ENCODE assay signal across 8 mouse cellular contexts in the genomic region with DNA sequence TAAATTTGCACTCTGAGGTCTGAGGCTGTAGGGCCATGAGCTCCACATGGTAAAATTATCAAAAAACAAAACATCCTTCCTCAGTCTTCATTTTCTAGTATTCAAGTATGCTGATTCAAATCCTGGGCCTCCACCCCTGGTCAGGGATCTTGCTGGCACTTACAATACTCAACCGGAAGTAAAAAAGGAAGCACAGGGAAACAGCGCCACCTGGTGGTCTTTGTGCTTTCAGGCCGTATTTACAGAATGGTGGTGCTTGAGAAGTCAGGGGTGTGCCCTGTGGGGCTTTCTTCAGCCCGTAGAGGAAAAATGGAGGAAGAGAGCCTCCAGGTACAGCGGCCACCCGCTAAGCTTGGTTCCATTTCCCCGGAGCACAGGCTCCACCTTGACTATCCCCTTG. TPM values are rescaled to one million over a fixed set of nuclear protein-coding genes. Genes with fewer than 3 reads are reported as not detected.
DNase-seq lines count a peak whose midpoint lies in the region; ATAC-seq and TF ChIP-seq lines count a peak whose summit lies in the region.

No protein-coding gene starts in this region.

- DNase-seq in MN1 (ENCODE audit: low spot score), result peak; percentile 98
- peak; percentile 94 for DNase-seq in cerebellum, adult 9-10 months
- peak; percentile 80 to 91 for DNase-seq in frontal cortex, postnatal 10 days (ENCODE audit: low spot score in 2 of 2)
- DNase-seq in layer of hippocampus, postnatal 10 days (ENCODE audit: low spot score in 2 of 2), result peak; percentile 96
- DNase-seq in lung, postnatal 0 days (ENCODE audit: low spot score), result peak; percentile 95
- DNase-seq in ovary, postnatal 10 days (ENCODE audit: low spot score), result peak; percentile 93
- DNase-seq in thymus, postnatal 0 days (ENCODE audit: low spot score), result peak; percentile 94

- no peak for ATAC-seq in hindbrain, embryonic 12.5 days (ENCODE audit: low FRiP score)
- peak; percentile 14; the same call in 1 of the 2 replicates for ATAC-seq in lung, postnatal 0 days

- 2% methylated on average over 7 of the region's 7 CpGs for WGBS in hindbrain, embryonic 12.5 days
- WGBS in lung, postnatal 0 days, result 3% methylated on average over 7 of the region's 7 CpGs

- peak; percentile 73 for TF ChIP-seq EP300 in lung, postnatal 0 days (IDR thresholded peaks at IDR 0.05)

- peak; percentile 95 for TF ChIP-seq CTCF in lung, postnatal 0 days (IDR thresholded peaks at IDR 0.05)

- H3K4me1 ChIP-seq in hindbrain, embryonic 12.5 days, result peaks cover 49% of the 10 kb centered on the region
- peaks cover 11% of the 10 kb centered on the region; the same call in 1 of the 2 replicates for H3K4me1 ChIP-seq in lung, postnatal 0 days (ENCODE audit: insufficient read depth, low read depth, low read length)

- peak overlapping the region; percentile 98; the same call in 1 of the 2 replicates for H3K27ac ChIP-seq in hindbrain, embryonic 12.5 days
- no peak overlapping the region for H3K27ac ChIP-seq in lung, postnatal 0 days (ENCODE audit: low read length)

- no peaks in the 10 kb centered on the region for H3K9me3 ChIP-seq in hindbrain, embryonic 12.5 days (replicated peaks)
- no peaks in the 10 kb centered on the region for H3K9me3 ChIP-seq in lung, postnatal 0 days (ENCODE audit: low read length)

- H3K27me3 ChIP-seq in hindbrain, embryonic 12.5 days, result peaks cover 14% of the 10 kb centered on the region
- H3K27me3 ChIP-seq in lung, postnatal 0 days (replicated peaks; ENCODE audit: insufficient read depth, low read length), result no peaks in the 10 kb centered on the region

- no peak overlapping the region for H3K4me3 ChIP-seq in hindbrain, embryonic 12.5 days
- no peak overlapping the region for H3K4me3 ChIP-seq in lung, postnatal 0 days (ENCODE audit: low read depth, low read length)

- no peak overlapping the region for H3K9ac ChIP-seq in hindbrain, embryonic 12.5 days
- H3K9ac ChIP-seq in lung, postnatal 0 days (replicated peaks; ENCODE audit: low read depth), result 0 out of 2 replicates have a peak overlapping the region, but pooled peaks have one; percentile 23

- H3K36me3 ChIP-seq in hindbrain, embryonic 12.5 days, result no peaks in the 10 kb centered on the region
- H3K36me3 ChIP-seq in lung, postnatal 0 days (ENCODE audit: insufficient read depth, low read length), result no peaks in the 10 kb centered on the region

- peak overlapping the region; percentile 19; the same call in 1 of the 2 replicates for H3K4me2 ChIP-seq in hindbrain, embryonic 12.5 days (replicated peaks)
- peak overlapping the region; percentile 38 for H3K4me2 ChIP-seq in lung, postnatal 0 days (replicated peaks; ENCODE audit: low read depth, low read length)

RNA-seq across cellular contexts. Expression of a gene that starts 3.3 kb away (rescaled TPM):
- polyA plus RNA-seq in hindbrain, embryonic 12.5 days (2016; fragmentation: Nextera tagmentation; extraction: Ambion mirVana), result 0.36 and 0.51 TPM in 2 replicates
- 1 to 10 TPM in 1 of 2 experiments, under 1 TPM in 1; 0.89 to 1.0 TPM for total RNA-seq in layer of hippocampus, postnatal 10 days (2021)
- 0.67 and 2.2 TPM in 2 replicates for polyA plus RNA-seq in lung, postnatal 0 days (2015; fragmentation: Nextera tagmentation; extraction: Ambion mirVana)
- polyA plus RNA-seq in thymus, postnatal 0 days (2015; fragmentation: Nextera tagmentation; extraction: Ambion mirVana), result 0.06 TPM in 1 of 2 replicates, not detected in the other

RNA-seq across cellular contexts. Expression of a gene that starts 32.8 kb away (rescaled TPM):
- polyA plus RNA-seq in hindbrain, embryonic 12.5 days (2016; fragmentation: Nextera tagmentation; extraction: Ambion mirVana), result 20.5 and 23.8 TPM in 2 replicates
- total RNA-seq in layer of hippocampus, postnatal 10 days (2021), result 10 to 100 TPM; 36.5 to 45.0 TPM
- polyA plus RNA-seq in lung, postnatal 0 days (2015; fragmentation: Nextera tagmentation; extraction: Ambion mirVana), result 5.0 and 6.5 TPM in 2 replicates
- 5.0 and 6.0 TPM in 2 replicates for polyA plus RNA-seq in thymus, postnatal 0 days (2015; fragmentation: Nextera tagmentation; extraction: Ambion mirVana)

RNA-seq across cellular contexts. Expression of a gene that starts 34.6 kb away (rescaled TPM):
- polyA plus RNA-seq in hindbrain, embryonic 12.5 days (2016; fragmentation: Nextera tagmentation; extraction: Ambion mirVana), result 235 and 247 TPM in 2 replicates
- 100 to 1,000 TPM; 111 to 112 TPM for total RNA-seq in layer of hippocampus, postnatal 10 days (2021)
- polyA plus RNA-seq in lung, postnatal 0 days (2015; fragmentation: Nextera tagmentation; extraction: Ambion mirVana), result 162 and 163 TPM in 2 replicates
- 188 and 210 TPM in 2 replicates for polyA plus RNA-seq in thymus, postnatal 0 days (2015; fragmentation: Nextera tagmentation; extraction: Ambion mirVana)

RNA-seq across cellular contexts. Expression of a gene that starts 48.9 kb away (rescaled TPM):
- 5.1 and 5.4 TPM in 2 replicates for polyA plus RNA-seq in hindbrain, embryonic 12.5 days (2016; fragmentation: Nextera tagmentation; extraction: Ambion mirVana)
- under 1 TPM in 1 of 2 experiments, not detected in 1; 0.39 TPM for total RNA-seq in layer of hippocampus, postnatal 10 days (2021)
- polyA plus RNA-seq in lung, postnatal 0 days (2015; fragmentation: Nextera tagmentation; extraction: Ambion mirVana), result 10.5 and 11.2 TPM in 2 replicates
- polyA plus RNA-seq in thymus, postnatal 0 days (2015; fragmentation: Nextera tagmentation; extraction: Ambion mirVana), result 8.0 and 9.1 TPM in 2 replicates

RNA-seq across cellular contexts. Expression of a gene that starts 59.4 kb away (rescaled TPM):
- 26.8 and 27.0 TPM in 2 replicates for polyA plus RNA-seq in hindbrain, embryonic 12.5 days (2016; fragmentation: Nextera tagmentation; extraction: Ambion mirVana)
- 1 to 10 TPM; 6.7 to 7.5 TPM for total RNA-seq in layer of hippocampus, postnatal 10 days (2021)
- polyA plus RNA-seq in lung, postnatal 0 days (2015; fragmentation: Nextera tagmentation; extraction: Ambion mirVana), result 30.0 and 31.2 TPM in 2 replicates
- 9.6 and 10.5 TPM in 2 replicates for polyA plus RNA-seq in thymus, postnatal 0 days (2015; fragmentation: Nextera tagmentation; extraction: Ambion mirVana)
